Mouse (Mus musculus): Measurements from ENCODE around the gene Nav1. TPM values are rescaled to one million over a fixed set of nuclear protein-coding genes. Genes with fewer than 3 reads are reported as not detected.

The Nav1 gene
- polyA plus RNA-seq, 1 experiment from 2014 or later: 13.6 TPM

DNA sequence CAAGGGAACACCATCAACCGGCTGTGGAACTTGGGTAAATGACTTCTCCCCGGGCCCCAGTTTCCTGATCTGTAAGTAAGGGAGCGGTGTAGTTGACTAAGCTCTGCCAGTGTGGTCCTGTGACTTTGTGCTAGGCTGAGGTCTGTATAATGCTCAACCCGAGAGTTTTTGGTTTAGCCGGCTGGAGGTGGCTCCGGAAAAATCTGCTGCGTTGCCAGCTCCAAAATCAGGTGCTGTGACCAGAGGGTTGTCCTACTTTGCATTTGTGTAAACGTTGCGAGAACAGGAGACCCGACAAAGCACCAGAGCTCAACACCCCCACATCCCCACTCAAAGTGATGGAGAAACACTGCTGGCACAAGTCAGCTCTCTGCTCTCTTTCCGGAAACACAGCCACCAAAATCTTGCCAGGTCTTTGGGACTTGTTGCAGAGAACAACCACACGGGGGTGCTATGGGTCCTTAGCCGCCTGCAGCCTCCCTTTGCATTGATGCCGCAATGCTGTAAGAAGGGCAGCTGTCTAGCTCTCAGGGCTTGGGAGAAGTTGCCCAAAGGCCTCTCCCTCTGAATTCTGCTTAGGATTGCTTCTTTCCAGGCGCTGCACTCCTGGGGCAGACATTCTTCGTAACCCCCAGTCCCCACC, 62.5 kb downstream of the Nav1 start:
- no peaks in the 10 kb centered on the region for H3K27me3 ChIP-seq
- H3K27ac ChIP-seq (replicated peaks): 0 out of 2 replicates have a peak overlapping the region, but pooled peaks have one; percentile 36
- peaks cover 29% of the 10 kb centered on the region for H3K4me1 ChIP-seq
- no peak overlapping the region for H3K4me2 ChIP-seq (replicated peaks)
- no peak overlapping the region for H3K4me3 ChIP-seq (replicated peaks)
- no peaks in the 10 kb centered on the region for H3K36me3 ChIP-seq
- H3K9ac ChIP-seq: no peak overlapping the region
- no peaks in the 10 kb centered on the region for H3K9me3 ChIP-seq (replicated peaks)
- peak; percentile 34; the same call in 1 of the 2 replicates for ATAC-seq (ENCODE audit: insufficient number of reproducible peaks, low FRiP score, low TSS enrichment, low read depth)
- WGBS: 38% methylated on average over 16 of the region's 16 CpGs

DNA sequence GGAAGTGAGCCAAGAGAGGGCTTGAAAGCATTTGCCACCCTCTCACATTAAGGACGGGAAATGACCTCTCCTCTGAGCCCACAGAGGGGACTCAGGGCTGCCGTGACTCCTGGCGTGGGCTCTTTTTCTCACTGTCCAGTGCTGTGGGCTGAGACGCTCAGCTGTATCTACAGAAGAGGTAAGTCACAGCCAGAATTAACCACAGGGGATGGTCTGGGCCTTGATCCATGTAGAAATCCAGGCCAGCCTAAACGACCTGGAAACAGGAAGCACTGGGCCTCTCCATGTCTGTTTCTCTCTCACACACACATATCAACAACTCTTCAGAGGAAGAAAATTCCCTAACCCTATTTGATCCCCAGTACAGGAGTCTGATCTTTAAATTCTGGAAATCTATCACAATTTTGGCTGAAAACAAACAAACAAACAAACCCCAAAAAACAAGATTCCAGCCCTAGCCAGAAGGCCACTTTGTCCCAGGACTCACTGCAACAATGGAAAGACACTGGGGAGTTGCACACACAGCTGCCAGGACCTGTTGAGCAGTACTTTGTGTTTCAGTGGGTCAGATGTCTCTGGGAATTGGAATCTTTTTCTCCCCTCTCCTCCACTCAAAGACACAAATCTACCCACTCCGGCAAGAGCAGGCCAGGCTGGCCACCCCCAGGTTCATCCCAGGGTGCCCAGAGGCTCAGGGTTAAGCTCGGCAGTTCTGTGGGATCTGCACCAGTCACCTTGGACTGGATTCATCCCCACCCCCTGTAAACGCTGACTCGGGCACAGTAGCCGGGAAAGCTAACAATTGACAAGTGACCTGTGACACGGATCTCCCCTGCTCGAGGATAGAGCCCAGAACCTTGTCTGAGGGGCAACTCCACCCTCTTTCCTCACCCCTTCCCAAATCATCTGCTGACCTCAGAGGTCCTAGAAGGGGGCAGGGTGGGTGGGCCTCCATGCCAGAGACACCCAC, 64.0 kb downstream of the Nav1 start:
- Histone ChIP-seq H3K9me3 (replicated peaks) (no peaks in the 10 kb centered on the region), H3K4me1 (peaks cover 30% of the 10 kb centered on the region), H3K4me3 (replicated peaks) (no peak overlapping the region), H3K27ac (replicated peaks) (no peak overlapping the region), H3K9ac (no peak overlapping the region), H3K27me3 (no peaks in the 10 kb centered on the region), H3K4me2 (replicated peaks) (no peak overlapping the region), H3K36me3 (no peaks in the 10 kb centered on the region)
- 46% methylated on average over 12 of the region's 12 CpGs for WGBS
- ATAC-seq (ENCODE audit: insufficient number of reproducible peaks, low FRiP score, low TSS enrichment, low read depth): no peak

DNA sequence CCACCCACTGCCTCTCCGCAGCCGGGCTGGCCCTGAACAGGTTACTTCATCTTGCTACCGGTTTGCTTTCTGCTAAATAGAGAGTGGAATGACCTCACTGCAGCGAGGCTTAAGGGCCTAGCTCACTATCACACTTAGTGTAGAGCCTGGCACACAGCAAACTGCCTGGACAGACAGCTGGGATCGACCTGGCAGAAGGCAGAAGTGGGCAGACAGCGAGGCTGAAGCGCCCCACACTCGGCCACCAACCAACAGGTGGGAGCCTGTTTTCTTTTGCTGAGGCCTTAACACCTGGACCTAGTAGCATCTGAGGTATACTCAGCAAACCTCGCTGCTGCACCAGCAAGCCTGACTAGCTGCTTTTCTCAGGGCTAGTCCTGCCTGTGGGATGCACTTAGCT, 65.0 kb downstream of the Nav1 start:
- 87% methylated on average over 9 of the region's 9 CpGs for WGBS

DNA sequence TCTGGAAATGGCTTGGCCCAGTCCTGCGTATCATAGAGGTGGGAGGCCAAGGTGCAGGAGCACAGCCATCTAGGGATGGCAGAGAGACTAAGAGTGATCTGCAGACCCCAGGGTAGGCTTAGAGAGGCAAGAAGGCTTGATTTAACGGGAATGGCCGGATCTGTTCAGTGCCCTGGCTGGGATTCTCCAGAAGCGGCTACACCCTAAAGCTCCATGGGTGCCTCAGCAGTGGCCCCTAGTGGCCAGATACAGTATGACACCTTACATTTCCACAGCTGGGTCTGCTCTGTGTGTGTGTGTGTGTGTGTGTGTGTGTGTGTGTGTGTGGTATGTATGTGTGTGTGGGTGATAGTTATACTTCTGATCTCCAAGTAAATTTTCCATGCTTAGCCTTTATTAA, 66.8 kb downstream of the Nav1 start:
- peaks cover 39% of the 10 kb centered on the region for H3K4me1 ChIP-seq
- no peaks in the 10 kb centered on the region for H3K27me3 ChIP-seq

More for the DNA sequence above, 65.0 kb downstream of the Nav1 start:
- Histone ChIP-seq H3K36me3 (no peaks in the 10 kb centered on the region), H3K9ac (no peak overlapping the region), H3K27me3 (no peaks in the 10 kb centered on the region), H3K27ac (replicated peaks) (no peak overlapping the region), H3K4me2 (replicated peaks) (no peak overlapping the region), H3K9me3 (replicated peaks) (no peaks in the 10 kb centered on the region), H3K4me3 (replicated peaks) (no peak overlapping the region), H3K4me1 (peaks cover 30% of the 10 kb centered on the region)
- no peak for ATAC-seq (ENCODE audit: insufficient number of reproducible peaks, low FRiP score, low TSS enrichment, low read depth)

DNA sequence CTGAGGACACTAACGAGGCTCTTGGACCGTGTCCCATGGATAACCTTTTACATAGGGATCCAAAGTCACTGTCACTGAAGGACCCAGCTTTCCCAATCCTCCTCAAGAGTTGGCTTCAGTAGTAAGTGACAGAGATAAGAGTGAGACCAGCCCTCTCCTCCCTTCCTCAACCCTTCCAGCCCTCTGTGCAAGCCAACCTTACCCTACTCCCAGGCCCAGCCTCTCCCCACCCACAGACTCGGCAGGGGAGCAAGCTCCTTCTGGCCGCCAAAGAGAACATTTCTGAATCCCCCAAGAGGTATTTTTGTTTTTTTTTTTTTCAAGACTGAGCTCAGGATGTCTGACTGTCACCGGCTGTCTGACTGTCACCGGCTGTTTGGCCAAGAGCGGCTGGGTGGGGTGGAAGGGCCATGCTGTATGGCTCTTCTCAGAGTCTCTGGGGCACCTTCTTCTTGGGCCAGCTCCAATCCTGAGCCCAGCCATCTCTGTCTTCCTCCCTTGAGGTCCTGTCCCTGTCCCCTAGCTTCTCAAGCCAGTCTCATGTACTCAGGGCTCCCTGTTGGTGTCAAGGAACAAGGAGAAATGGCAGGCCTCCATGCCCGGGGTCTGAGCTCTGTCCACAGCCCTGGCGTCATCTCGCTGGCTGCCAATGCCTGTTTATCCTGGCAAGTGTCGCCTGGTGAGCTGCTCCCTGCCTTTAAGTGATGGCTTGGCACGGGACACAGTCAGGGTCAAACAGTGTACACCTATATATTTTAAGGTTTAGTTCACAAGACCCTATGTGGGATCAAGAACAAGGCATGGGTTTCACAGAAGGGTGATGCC, 68.4 kb downstream of the Nav1 start:
- WGBS: 72% methylated on average over 12 of the region's 12 CpGs
- no peak for ATAC-seq (ENCODE audit: insufficient number of reproducible peaks, low FRiP score, low TSS enrichment, low read depth)
- H3K4me1 ChIP-seq: peaks cover 33% of the 10 kb centered on the region
- H3K27me3 ChIP-seq: no peaks in the 10 kb centered on the region
- no peak overlapping the region for H3K4me3 ChIP-seq (replicated peaks)
- H3K9ac ChIP-seq: no peak overlapping the region
- no peaks in the 10 kb centered on the region for H3K9me3 ChIP-seq (replicated peaks)
- H3K27ac ChIP-seq (replicated peaks): no peak overlapping the region
- H3K36me3 ChIP-seq: no peaks in the 10 kb centered on the region
- no peak overlapping the region for H3K4me2 ChIP-seq (replicated peaks)

More for the DNA sequence above, 66.8 kb downstream of the Nav1 start:
- ATAC-seq (ENCODE audit: insufficient number of reproducible peaks, low FRiP score, low TSS enrichment, low read depth): peak; percentile 66; the same call in 1 of the 2 replicates
- no peak overlapping the region for H3K27ac ChIP-seq (replicated peaks)
- no peaks in the 10 kb centered on the region for H3K9me3 ChIP-seq (replicated peaks)
- 22% methylated on average over 4 of the region's 4 CpGs for WGBS
- H3K4me3 ChIP-seq (replicated peaks): no peak overlapping the region
- no peak overlapping the region for H3K9ac ChIP-seq
- no peak overlapping the region for H3K4me2 ChIP-seq (replicated peaks)
- H3K36me3 ChIP-seq: no peaks in the 10 kb centered on the region

DNA sequence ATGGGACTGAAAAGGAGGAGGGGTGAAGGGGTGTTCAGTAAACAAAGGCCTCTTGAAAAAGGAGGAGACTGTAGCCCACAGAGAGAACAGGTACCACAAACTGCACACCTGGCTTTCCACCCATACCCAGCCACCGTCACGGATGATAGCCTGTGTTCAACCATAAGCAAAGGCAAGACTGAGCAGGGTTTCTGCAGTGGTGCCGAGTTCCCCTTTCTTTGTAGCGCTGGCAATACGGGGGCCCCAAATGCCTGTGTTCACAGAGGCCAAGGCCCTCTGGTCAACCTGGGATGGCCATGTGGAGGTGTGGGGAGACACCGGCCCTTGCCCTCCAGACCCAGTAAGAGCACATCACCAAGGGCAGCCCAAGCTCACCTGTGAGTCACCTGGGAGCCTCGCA, 70.3 kb downstream of the Nav1 start:
- no peak overlapping the region for H3K4me2 ChIP-seq (replicated peaks)
- no peak overlapping the region for H3K27ac ChIP-seq (replicated peaks)
- H3K4me1 ChIP-seq: peaks cover 29% of the 10 kb centered on the region
- H3K9ac ChIP-seq: no peak overlapping the region
- no peak overlapping the region for H3K4me3 ChIP-seq (replicated peaks)
- H3K27me3 ChIP-seq: no peaks in the 10 kb centered on the region
- WGBS: 87% methylated on average over 7 of the region's 7 CpGs
- no peak for ATAC-seq (ENCODE audit: insufficient number of reproducible peaks, low FRiP score, low TSS enrichment, low read depth)
- no peaks in the 10 kb centered on the region for H3K9me3 ChIP-seq (replicated peaks)
- H3K36me3 ChIP-seq: no peaks in the 10 kb centered on the region

- 44% methylated on average over 2 of the region's 2 CpGs for WGBS
- no peaks in the 10 kb centered on the region for H3K27me3 ChIP-seq
- H3K4me1 ChIP-seq: peaks cover 29% of the 10 kb centered on the region
- no peak overlapping the region for H3K9ac ChIP-seq
- H3K4me2 ChIP-seq (replicated peaks): no peak overlapping the region
- H3K4me3 ChIP-seq (replicated peaks): no peak overlapping the region
- no peaks in the 10 kb centered on the region for H3K9me3 ChIP-seq (replicated peaks)
- no peak overlapping the region for H3K27ac ChIP-seq (replicated peaks)
- no peak for ATAC-seq (ENCODE audit: insufficient number of reproducible peaks, low FRiP score, low TSS enrichment, low read depth)
- H3K36me3 ChIP-seq: no peaks in the 10 kb centered on the region
Observed at GRCm38 (mm10) chr1:135536326-135536725, 70.8 kb downstream of the Nav1 start.

GRCm38 (mm10) chr1:135535256-135535655, 71.8 kb downstream of the Nav1 start:
- Histone ChIP-seq H3K36me3 (no peaks in the 10 kb centered on the region), H3K9ac (no peak overlapping the region), H3K4me3 (replicated peaks) (no peak overlapping the region), H3K9me3 (replicated peaks) (no peaks in the 10 kb centered on the region), H3K27me3 (no peaks in the 10 kb centered on the region), H3K4me1 (peaks cover 24% of the 10 kb centered on the region), H3K27ac (replicated peaks) (no peak overlapping the region), H3K4me2 (replicated peaks) (no peak overlapping the region)
- 27% methylated on average over 4 of the region's 4 CpGs for WGBS
- 0 out of 2 replicates have a peak, but pooled peaks have one; percentile 8 for ATAC-seq (ENCODE audit: insufficient number of reproducible peaks, low FRiP score, low TSS enrichment, low read depth)

- H3K9me3 ChIP-seq (replicated peaks): no peaks in the 10 kb centered on the region
- no peaks in the 10 kb centered on the region for H3K27me3 ChIP-seq
- ATAC-seq (ENCODE audit: insufficient number of reproducible peaks, low FRiP score, low TSS enrichment, low read depth): no peak
- H3K4me1 ChIP-seq: peaks cover 22% of the 10 kb centered on the region
- no peaks in the 10 kb centered on the region for H3K36me3 ChIP-seq
- H3K9ac ChIP-seq: no peak overlapping the region
- 55% methylated on average over 4 of the region's 4 CpGs for WGBS
- H3K27ac ChIP-seq (replicated peaks): no peak overlapping the region
- H3K4me3 ChIP-seq (replicated peaks): no peak overlapping the region
- H3K4me2 ChIP-seq (replicated peaks): no peak overlapping the region
Observed at GRCm38 (mm10) chr1:135534782-135535181, 72.3 kb downstream of the Nav1 start.

DNA sequence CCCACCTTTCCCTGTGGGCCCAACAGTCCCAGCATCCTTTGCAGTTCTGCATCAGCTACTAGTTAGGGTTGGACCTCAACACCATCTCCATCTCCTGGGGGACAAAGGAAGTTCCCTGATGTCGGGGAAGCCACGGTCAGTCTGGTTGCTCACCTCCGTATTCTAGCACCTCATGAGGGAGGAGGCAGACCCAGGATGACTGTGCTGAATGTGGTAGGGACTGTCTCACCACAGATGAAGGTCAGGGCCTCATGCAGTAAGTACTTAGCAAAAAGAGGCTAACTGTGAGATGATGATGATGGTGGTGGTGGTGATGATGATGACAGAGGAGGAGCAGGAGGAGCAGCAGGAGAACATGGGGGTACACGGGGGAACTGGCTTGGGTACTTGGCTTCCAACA, 73.0 kb downstream of the Nav1 start:
- no peak for ATAC-seq (ENCODE audit: insufficient number of reproducible peaks, low FRiP score, low TSS enrichment, low read depth)

DNA sequence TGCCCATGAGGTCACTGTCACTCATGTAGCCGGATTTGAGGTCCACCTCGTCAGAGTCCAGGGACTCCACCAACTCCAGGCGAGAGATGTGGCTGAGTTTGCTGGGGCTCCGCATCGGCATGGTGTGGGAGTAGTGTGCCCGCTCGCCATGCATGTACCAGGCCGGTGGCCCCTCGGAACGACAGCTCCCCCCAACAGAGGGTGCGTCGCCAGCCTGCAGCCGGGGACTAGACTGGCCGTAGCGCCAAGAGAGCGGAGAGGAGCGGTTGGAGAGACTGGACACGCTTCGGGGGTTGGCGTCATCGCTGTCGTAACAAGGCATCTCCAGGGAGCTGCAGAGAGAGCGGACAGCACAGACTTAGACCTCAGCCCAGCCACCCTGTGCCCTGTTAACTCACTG, 74.7 kb downstream of the Nav1 start:
- no peaks in the 10 kb centered on the region for H3K27me3 ChIP-seq
- 94% methylated on average over 23 of the region's 23 CpGs for WGBS
- H3K9me3 ChIP-seq (replicated peaks): no peaks in the 10 kb centered on the region
- H3K27ac ChIP-seq (replicated peaks): no peak overlapping the region
- no peak overlapping the region for H3K4me2 ChIP-seq (replicated peaks)
- H3K36me3 ChIP-seq: no peaks in the 10 kb centered on the region
- ATAC-seq (ENCODE audit: insufficient number of reproducible peaks, low FRiP score, low TSS enrichment, low read depth): no peak
- H3K4me1 ChIP-seq: peaks cover 15% of the 10 kb centered on the region
- no peak overlapping the region for H3K4me3 ChIP-seq (replicated peaks)
- no peak overlapping the region for H3K9ac ChIP-seq

More for the DNA sequence above, 73.0 kb downstream of the Nav1 start:
- Histone ChIP-seq H3K4me3 (replicated peaks) (no peak overlapping the region), H3K4me1 (peaks cover 22% of the 10 kb centered on the region), H3K9ac (no peak overlapping the region), H3K27me3 (no peaks in the 10 kb centered on the region), H3K4me2 (replicated peaks) (no peak overlapping the region), H3K36me3 (no peaks in the 10 kb centered on the region), H3K9me3 (replicated peaks) (no peaks in the 10 kb centered on the region), H3K27ac (replicated peaks) (no peak overlapping the region)
- WGBS: 89% methylated on average over 4 of the region's 4 CpGs

All from embryonic facial prominence, embryonic 15.5 days (tissue).